Mouse (Mus musculus) embryonic fibroblast, embryonic 13.5 days (primary cell): ENCODE measurements at regions not wholly inside any gene's neighbourhood (a gene's known extent, or its start where the extent isn't known, plus 50 kb on each side); places are given as distances from the start of the nearest gene placed in this dataset.

ENCODE experiments used
- CTCF ChIP-seq: IDR thresholded peaks from 2 replicates; pipeline ENCODE4 v1.5.1; 2011; ENCODE audit warnings: mild to moderate bottlenecking, control low read depth, low read length, moderate library complexity, borderline replicate concordance; ENCODE audit not compliant: insufficient read depth
- POLR2A ChIP-seq: IDR thresholded peaks from 2 replicates; pipeline ENCODE4 v1.6.1; 2011; ENCODE audit warnings: low read depth, mild to moderate bottlenecking, control low read depth, low read length, moderate library complexity

GRCm38 (mm10) chr2:11869983-11870382 is 92.3 kb downstream of the Ankrd16 start:
- TF ChIP-seq POLR2A: no peak
- no peak for TF ChIP-seq CTCF
